Mouse (Mus musculus) olfactory bulb, adult 2 months (tissue): ENCODE results near the gene Sema4d. TPM values are rescaled to one million over a fixed set of nuclear protein-coding genes. Genes with fewer than 3 reads are reported as not detected.

ENCODE experiments used
- H3K27ac ChIP-seq: fragments of 200-500 bp; 2 replicates; pipeline ENCODE4 v1.5.1; 2012; ENCODE audit warnings: low read depth, low read length; ENCODE audit not compliant: insufficient read depth
- H3K4me1 ChIP-seq: fragments of 200-500 bp; 2 replicates; pipeline ENCODE4 v1.6.1; 2012; ENCODE audit warnings: low read length; ENCODE audit not compliant: control insufficient read depth, insufficient read depth
- H3K4me3 ChIP-seq: fragments of 200-500 bp; 2 replicates; pipeline ENCODE4 v1.5.1; 2012; ENCODE audit warnings: mild to moderate bottlenecking, low read depth, low read length, moderate library complexity; ENCODE audit not compliant: insufficient read depth
- CTCF ChIP-seq: fragments of 200-500 bp; IDR thresholded peaks from 2 replicates; pipeline ENCODE4 v1.5.1; 2012; ENCODE audit warnings: low read depth, mild to moderate bottlenecking, low read length, moderate library complexity; ENCODE audit not compliant: insufficient read depth
- POLR2A ChIP-seq: fragments of 200-500 bp; IDR thresholded peaks from 2 replicates; pipeline ENCODE4 v1.6.1; 2012; ENCODE audit warnings: mild to moderate bottlenecking, low read depth, low read length, moderate library complexity; ENCODE audit not compliant: insufficient read depth
- WGBS: fragments of 180-500 bp; shearing (Covaris S2); methylation state at CpG from one replicate; pipeline ENCODE4 v1.1.7; 2018; 5-methylcytosine and 5-hydroxymethylcytosine counted together
- polyA plus RNA-seq: library from polyadenylated mRNA; stranded (reverse); fragments of >200 nt; gene quantifications from 2 replicates; pipeline ENCODE4 v1.2.4, GENCODE M21; 2012; ENCODE audit warnings: low replicate concordance; ENCODE audit not compliant: missing spikeins, insufficient read depth, insufficient read length

The Sema4d gene
- polyA plus RNA-seq, 1 experiment: not detected

DNA sequence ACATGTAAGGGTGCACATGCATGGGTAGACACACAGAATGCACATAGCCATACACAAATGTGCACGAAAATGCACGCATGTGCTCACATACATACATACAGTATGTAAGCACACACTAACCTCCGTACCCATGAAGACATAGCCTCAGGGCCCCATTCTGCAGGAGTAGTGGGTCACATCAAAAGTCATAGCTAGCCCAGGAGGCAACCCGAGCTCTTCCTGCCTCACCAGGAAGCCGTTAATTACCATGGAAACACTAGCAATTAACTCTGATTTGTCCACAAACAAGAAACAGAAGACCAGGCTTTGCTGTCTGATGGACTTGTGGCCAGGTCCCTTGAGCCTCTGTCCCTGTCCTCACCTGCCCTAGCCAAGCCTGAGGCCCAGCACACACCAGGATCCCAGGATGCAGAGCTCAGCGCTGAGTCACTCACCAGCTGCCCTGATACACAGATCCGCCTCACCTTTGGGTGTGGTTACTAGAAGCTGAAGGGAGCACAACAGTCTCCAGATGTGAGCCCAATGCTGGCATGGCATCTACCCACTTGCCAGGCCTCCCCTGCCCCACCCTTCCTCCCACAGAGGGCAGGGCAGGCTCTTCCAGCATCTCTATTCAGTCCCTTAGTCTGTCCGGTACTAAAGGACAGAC is 67.5 kb downstream of the Sema4d start:
- Histone ChIP-seq H3K4me3 (no peak overlapping the region), H3K27ac (no peak overlapping the region), H3K4me1 (peaks cover 51% of the 10 kb centered on the region)
- WGBS: 64% methylated on average over 8 of the region's 8 CpGs
- no peak for TF ChIP-seq CTCF

DNA sequence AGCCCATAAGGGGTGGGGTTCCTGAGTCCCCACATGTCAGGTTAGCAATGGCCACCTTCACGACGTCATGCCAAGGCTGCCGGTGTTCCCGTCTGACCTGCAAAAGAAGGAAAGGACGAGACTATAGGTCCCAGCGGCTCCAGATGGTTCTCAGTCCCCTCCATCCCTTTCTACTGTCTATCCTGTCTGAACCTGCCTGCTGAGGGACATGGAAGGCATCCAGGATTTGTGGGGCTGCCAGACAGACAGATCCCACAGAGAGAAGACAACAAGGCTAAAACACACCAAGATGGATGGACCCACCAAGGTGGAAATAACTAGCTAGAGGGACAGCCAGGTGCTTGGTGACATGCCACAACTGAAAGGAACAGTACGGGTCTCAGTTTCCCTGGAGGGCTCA is 68.1 kb downstream of the Sema4d start:
- H3K4me1 ChIP-seq: peaks cover 51% of the 10 kb centered on the region
- no peak overlapping the region for H3K27ac ChIP-seq
- 94% methylated on average over 7 of the region's 7 CpGs for WGBS
- TF ChIP-seq CTCF (no peak), POLR2A (no peak)
- H3K4me3 ChIP-seq: no peak overlapping the region

DNA sequence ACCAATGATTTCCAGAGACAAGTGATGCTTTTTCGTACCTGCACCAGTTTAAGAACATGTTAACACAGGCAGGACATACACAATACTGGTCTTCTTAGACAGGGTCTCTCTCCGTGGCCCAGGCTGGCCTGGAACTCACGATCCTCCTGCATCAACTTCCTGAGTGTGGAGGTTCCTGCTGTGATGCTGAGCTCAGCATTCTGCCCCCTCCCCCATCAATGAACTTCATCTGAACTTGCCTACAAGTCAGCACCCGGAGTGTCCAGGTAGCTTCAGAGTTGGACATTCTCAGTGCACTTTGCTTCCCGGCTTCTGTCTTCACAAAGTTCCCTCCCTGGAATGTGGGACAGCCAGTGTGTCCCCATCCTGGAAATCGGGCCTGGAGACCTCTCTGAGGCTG is 69.0 kb downstream of the Sema4d start:
- Histone ChIP-seq H3K27ac (no peak overlapping the region), H3K4me1 (peaks cover 45% of the 10 kb centered on the region), H3K4me3 (no peak overlapping the region)
- WGBS: 85% methylated on average over 6 of the region's 6 CpGs
- TF ChIP-seq CTCF (no peak), POLR2A (no peak)

DNA sequence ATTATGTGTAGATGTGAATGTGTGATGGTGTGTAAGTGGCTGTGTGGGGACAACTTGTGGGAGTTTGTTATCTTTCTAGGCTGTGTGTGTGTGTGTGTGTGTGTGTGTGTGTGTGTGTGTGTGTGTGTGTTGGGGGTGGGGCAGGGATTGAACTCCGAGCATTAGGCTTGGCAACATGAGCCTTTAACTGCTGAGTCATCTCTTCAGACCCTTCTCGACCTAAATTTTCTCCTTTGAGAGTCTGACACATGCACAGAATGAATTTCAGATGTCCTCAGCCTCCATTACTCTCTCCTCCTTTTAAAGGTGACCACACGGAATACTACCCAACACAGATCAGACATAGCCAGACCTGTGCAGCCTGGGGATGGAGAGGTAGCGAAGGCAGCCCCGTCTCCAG is 70.4 kb downstream of the Sema4d start:
- no peak overlapping the region for H3K4me3 ChIP-seq

DNA sequence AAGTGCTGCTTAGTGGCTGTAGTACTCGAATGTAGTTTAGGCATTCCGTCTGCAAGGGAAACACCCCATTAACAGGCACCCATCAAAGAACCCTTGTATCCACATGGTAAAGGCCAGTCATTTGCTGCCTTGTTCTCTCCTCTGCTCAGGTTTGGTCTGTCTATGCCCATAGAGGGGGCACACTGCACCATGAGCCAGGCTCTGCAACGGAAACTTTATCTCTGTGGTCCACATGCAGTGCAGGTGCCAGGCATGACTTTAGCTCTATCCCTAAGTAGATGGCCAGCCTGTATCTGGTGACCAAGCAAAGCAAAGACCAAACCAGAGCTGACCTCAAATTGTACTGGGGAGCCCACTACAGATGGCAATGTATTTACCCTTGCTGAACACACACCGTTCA is 73.0 kb downstream of the Sema4d start:
- peaks cover 27% of the 10 kb centered on the region for H3K4me1 ChIP-seq
- no peak for TF ChIP-seq CTCF
- TF ChIP-seq POLR2A: no peak
- no peak overlapping the region for H3K4me3 ChIP-seq
- 92% methylated on average over 4 of the region's 4 CpGs for WGBS
- no peak overlapping the region for H3K27ac ChIP-seq

More for the DNA sequence above, 70.4 kb downstream of the Sema4d start:
- Histone ChIP-seq H3K4me1 (peaks cover 37% of the 10 kb centered on the region), H3K27ac (no peak overlapping the region)
- 57% methylated on average over 5 of the region's 5 CpGs for WGBS
- TF ChIP-seq POLR2A: no peak
- no peak for TF ChIP-seq CTCF

DNA sequence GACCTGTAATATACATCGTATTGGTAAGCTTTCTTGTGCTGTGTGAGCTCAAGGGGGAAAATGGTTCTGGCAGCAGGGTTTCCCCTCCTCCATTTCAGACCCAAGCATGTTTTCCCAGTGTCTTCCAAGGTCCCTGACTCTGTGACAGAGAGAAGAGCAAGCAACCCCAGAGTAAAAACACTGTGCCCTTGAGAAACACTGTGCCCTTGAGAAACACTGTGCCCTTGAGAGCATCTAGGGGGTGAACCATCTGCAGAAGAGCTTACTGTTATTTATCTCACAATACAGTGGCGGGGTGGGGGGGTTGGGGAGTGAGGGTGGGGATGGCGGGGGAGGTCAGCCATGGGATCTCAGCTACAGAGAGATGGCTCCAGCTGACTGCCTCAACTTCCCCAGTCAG is 74.3 kb downstream of the Sema4d start:
- Histone ChIP-seq H3K4me3 (no peak overlapping the region), H3K4me1 (peaks cover 16% of the 10 kb centered on the region)
- WGBS: 92% methylated on average over 3 of the region's 3 CpGs

DNA sequence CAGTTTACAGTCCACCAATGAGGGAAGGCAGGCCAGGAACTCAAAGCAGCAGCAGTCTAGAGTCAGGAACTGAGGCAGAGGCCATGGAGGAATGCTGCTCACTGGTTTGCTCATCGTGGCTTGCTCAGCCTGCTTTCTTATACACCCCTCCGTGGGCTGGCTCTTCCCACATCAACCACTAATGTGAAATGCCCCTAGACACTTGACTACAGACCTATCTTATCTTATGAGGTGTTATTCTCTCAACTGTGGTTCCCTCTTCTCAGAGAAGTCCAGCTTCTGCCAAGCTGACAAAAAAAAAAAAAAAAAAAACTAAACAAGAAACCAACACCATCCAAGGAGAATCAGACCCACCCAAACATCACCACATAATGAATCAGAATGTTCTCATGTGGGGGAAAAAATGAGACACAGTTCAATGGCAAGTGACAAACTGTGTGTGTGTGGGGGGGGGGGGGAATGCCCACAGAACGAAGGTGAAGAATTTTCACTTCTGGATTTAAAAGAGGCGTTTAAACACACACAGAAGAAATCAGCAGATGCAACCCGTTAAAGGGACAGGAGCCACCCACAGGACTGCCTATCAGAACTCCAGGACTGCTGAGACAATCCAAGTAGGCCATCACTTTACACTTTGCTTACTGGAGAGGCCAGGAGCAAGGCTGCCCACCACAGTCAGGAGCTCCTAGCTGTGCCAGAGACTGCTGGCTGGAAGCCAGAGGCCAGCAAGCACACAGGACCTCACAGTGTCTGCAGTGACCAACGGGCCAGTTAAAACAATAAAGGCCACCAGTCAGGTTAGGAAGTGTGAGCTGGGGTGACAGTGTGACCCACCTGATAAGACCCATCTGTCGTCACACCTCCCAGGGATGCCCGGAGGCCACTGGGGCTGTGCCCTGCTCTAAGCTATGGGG is 76.9 kb downstream of the Sema4d start:
- Histone ChIP-seq H3K27ac (no peak overlapping the region), H3K4me3 (no peak overlapping the region), H3K4me1 (peaks cover 15% of the 10 kb centered on the region)
- 55% methylated on average over 8 of the region's 8 CpGs for WGBS
- TF ChIP-seq CTCF (no peak), POLR2A (no peak)

More for the DNA sequence above, 74.3 kb downstream of the Sema4d start:
- no peak for TF ChIP-seq CTCF
- TF ChIP-seq POLR2A: no peak
- H3K27ac ChIP-seq: no peak overlapping the region

DNA sequence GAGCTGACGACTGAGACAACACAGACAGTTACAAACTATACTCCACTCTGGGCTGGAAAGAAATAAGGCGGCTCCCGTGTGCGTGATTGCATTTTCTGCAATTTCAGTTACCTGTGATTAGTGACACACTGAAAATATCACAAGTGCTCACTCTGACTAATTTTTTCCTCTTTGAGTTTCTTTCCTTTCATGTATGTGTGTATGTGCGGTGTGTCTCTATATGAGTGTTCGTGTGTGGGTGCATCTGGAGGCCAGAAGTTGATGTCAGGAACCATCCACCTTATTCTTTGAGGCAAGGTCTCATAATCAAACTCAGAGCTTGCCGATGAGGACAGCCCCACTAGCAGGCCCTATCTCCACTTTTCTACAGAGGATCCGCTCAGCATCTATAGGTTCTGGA is 81.5 kb downstream of the Sema4d start:
- no peak overlapping the region for H3K4me3 ChIP-seq
- TF ChIP-seq POLR2A (no peak), CTCF (no peak)
- H3K27ac ChIP-seq: no peak overlapping the region
- peaks cover 9% of the 10 kb centered on the region; the same call in 1 of the 2 replicates for H3K4me1 ChIP-seq
- 91% methylated on average over 8 of the region's 8 CpGs for WGBS

DNA sequence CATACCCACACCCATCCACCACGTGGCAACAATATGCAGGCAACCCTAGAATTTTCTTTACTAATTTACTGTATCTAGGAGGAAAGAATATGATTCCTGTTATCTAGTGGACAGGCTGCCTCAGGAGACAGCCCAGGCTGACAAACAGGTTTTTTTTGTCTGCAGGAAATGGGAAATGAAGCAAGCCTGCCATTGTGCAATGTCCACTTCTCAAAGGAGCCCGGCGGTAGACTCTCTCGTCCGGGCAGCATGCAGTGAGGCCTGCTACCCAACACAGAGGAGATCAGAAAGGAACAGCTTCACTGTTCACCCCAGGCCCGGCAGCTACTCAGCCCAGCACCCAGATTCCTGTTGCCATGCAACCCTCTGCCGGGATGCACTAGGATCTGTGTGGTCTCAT is 82.8 kb downstream of the Sema4d start:
- whole genome bisulfite sequencing: 59% methylated on average over 7 of the region's 7 CpGs
- H3K27ac ChIP-seq: no peak overlapping the region
- TF ChIP-seq POLR2A: no peak
- no peak for TF ChIP-seq CTCF
- H3K4me1 ChIP-seq: peaks cover 20% of the 10 kb centered on the region
- no peak overlapping the region for H3K4me3 ChIP-seq
